9 mouse cellular contexts compared by ENCODE assay signal in genomic region chr13:38290287-38290941, GRCm38 (mm10). TPM values are rescaled to one million over a fixed set of nuclear protein-coding genes. Genes with fewer than 3 reads are reported as not detected.
DNase-seq lines count a peak whose midpoint lies in the region; ATAC-seq lines count a peak whose summit lies in the region.
"Had no signal": no experiment of that assay in that cellular context is flagged by ENCODE, and none has a peak within 500 bp of the region (broad histone marks: within the 10 kb centered on the region; RNA-seq: fewer than 3 reads in every experiment).

No protein-coding gene starts in this region.

- no peaks in the 10 kb centered on the region for H3K27me3 ChIP-seq in heart, embryonic 11.5 days (ENCODE audit: control insufficient read depth, insufficient read depth, low read length)

- H3K4me1 ChIP-seq in heart, embryonic 11.5 days (ENCODE audit: control insufficient read depth, insufficient read depth, low read length) = peaks cover 6% of the 10 kb centered on the region; the same call in 1 of the 2 replicates

- no peak overlapping the region for H3K4me3 ChIP-seq in heart, embryonic 11.5 days (ENCODE audit: low read depth, low read length)

- H3K9me3 ChIP-seq in heart, embryonic 11.5 days (replicated peaks; ENCODE audit: control insufficient read depth, low read length) = peaks cover 4% of the 10 kb centered on the region

- H3K4me2 ChIP-seq in heart, embryonic 11.5 days = peak overlapping the region; percentile 44

- H3K27ac ChIP-seq in heart, embryonic 11.5 days (ENCODE audit: low read depth, low read length) = no peak overlapping the region

- no peaks in the 10 kb centered on the region for H3K36me3 ChIP-seq in heart, embryonic 11.5 days (ENCODE audit: control insufficient read depth, insufficient read depth, low read length)

- H3K9ac ChIP-seq in heart, embryonic 11.5 days (ENCODE audit: low read depth, low read length) = peak overlapping the region; percentile 43; the same call in 1 of the 2 replicates

- 0 out of 2 replicates have a peak, but pooled peaks have one; percentile 52 for ATAC-seq in heart, embryonic 11.5 days (replicated peaks; ENCODE audit: insufficient number of reproducible peaks, low FRiP score, low TSS enrichment)

- DNase-seq in cerebellum, adult 11 months = peak; percentile 0
- DNase-seq in cerebellum, adult 11-12 months = no peak
- peak; percentile 64 for DNase-seq in embryo, embryonic 11 days
- peak; percentile 68 for DNase-seq in kidney, postnatal 10 days
- DNase-seq in neural tube, embryonic 10.5 days (ENCODE audit: extremely low spot score, low spot score) = peak; percentile 39
- no peak for DNase-seq in spleen, postnatal 10 days (ENCODE audit: low spot score in 2 of 2)
- no peak for DNase-seq in right cerebral cortex, adult 2 months (ENCODE audit: low spot score in 2 of 2)

- WGBS in heart, embryonic 11.5 days (ENCODE audit: insufficient replicate concordance) = 33% methylated on average over 20 of the region's 21 CpGs

RNA-seq across cellular contexts. Expression of gene Bmp6, which starts 54.5 kb away (rescaled TPM):
- 2.6 and 3.1 TPM in 2 replicates for polyA plus RNA-seq in heart, embryonic 11.5 days (2014; fragmentation: Nextera tagmentation; extraction: Ambion mirVana)
- polyA plus RNA-seq: C2C12 had no signal

Comparison
In these comparisons a context has a peak if more than half of its experiments do, and no peak if none do; other contexts are left out.
1. DNase-seq: peak in cerebellum, adult 11 months (single experiment), embryo, embryonic 11 days (single experiment), kidney, postnatal 10 days (single experiment) and neural tube, embryonic 10.5 days (single experiment); none in cerebellum, adult 11-12 months (single experiment), spleen, postnatal 10 days (0 of 2) and right cerebral cortex, adult 2 months (0 of 2).